ENCODE assay signal across 27 mouse cellular contexts in genomic region chr16:36621108-36621507, GRCm38 (mm10). TPM values are rescaled to one million over a fixed set of nuclear protein-coding genes. Genes with fewer than 3 reads are reported as not detected.
DNase-seq lines count a peak whose midpoint lies in the region; ATAC-seq and TF ChIP-seq lines count a peak whose summit lies in the region.
"Had no signal": no experiment of that assay in that cellular context is flagged by ENCODE, and none has a peak within 500 bp of the region (broad histone marks: within the 10 kb centered on the region; RNA-seq: fewer than 3 reads in every experiment).

No protein-coding gene starts in this region.

- TF ChIP-seq CTCF in stomach, postnatal 0 days (IDR thresholded peaks at IDR 0.05; ENCODE audit: low read depth) = no peak

- no peak overlapping the region for H3K4me3 ChIP-seq in stomach, postnatal 0 days (ENCODE audit: low read depth, low read length)
- H3K4me3 ChIP-seq: forebrain, embryonic 10.5 days; forebrain, embryonic 13.5 days; gastrocnemius, adult 2 months; heart, embryonic 13.5 days had no signal

- TF ChIP-seq EP300 in stomach, postnatal 0 days (optimal IDR thresholded peaks at IDR 0.05) = no peak

- no peak overlapping the region for H3K4me2 ChIP-seq in stomach, postnatal 0 days (replicated peaks; ENCODE audit: low read depth)
- H3K4me2 ChIP-seq: forebrain, embryonic 13.5 days; heart, embryonic 13.5 days; hindbrain, embryonic 14.5 days had no signal

- H3K4me1 ChIP-seq in stomach, postnatal 0 days (replicated peaks; ENCODE audit: control insufficient read depth, insufficient read depth) = no peaks in the 10 kb centered on the region
- H3K4me1 ChIP-seq: forebrain, embryonic 10.5 days; forebrain, embryonic 13.5 days; heart, embryonic 13.5 days had no signal

- H3K9ac ChIP-seq in stomach, postnatal 0 days (ENCODE audit: low read length) = no peak overlapping the region
- H3K9ac ChIP-seq: forebrain, embryonic 13.5 days; heart, embryonic 13.5 days; hindbrain, embryonic 14.5 days had no signal

- no peaks in the 10 kb centered on the region for H3K27me3 ChIP-seq in stomach, postnatal 0 days (ENCODE audit: control insufficient read depth, insufficient read depth, low read length)
- H3K27me3 ChIP-seq: forebrain, embryonic 13.5 days; heart, embryonic 13.5 days had no signal

- peak; percentile 50 for ATAC-seq in granulocyte monocyte progenitor cell, adult 5-6 weeks (replicated peaks; ENCODE audit: poor library complexity, severe bottlenecking)
- peak; percentile 60 for ATAC-seq in megakaryocyte, adult 5-6 weeks (ENCODE audit: poor library complexity, severe bottlenecking)
- no peak for ATAC-seq in stomach, postnatal 0 days (ENCODE audit: low FRiP score, low TSS enrichment)
- ATAC-seq: CD4-positive, CD25-positive, alpha-beta regulatory T cell, adult 4 months; forebrain, embryonic 13.5 days; hindbrain, postnatal 0 days; inflammation-experienced regulatory T-cells, adult 6 months; intestine, embryonic 16.5 days had no signal

- DNase-seq in heart, adult 11 months = peak; percentile 68
- no peak for DNase-seq in heart, adult 8-10 months (ENCODE audit: low spot score)
- peak; percentile 1 for DNase-seq in stomach, postnatal 0 days (ENCODE audit: low spot score)
- DNase-seq in testis, postnatal 14 days (ENCODE audit: low spot score) = no peak
- DNase-seq: adrenal gland, adult 2 months; adrenal gland, postnatal 14 days; cerebellum, adult 11-12 months; cerebellum, adult 8-10 months; cerebellum, postnatal 10 days; cerebellum, postnatal 36 days; gastrocnemius, adult 2 months; gastrocnemius, postnatal 14 days; heart, postnatal 14 days; heart, postnatal 4 days had no signal

- WGBS in stomach, postnatal 0 days = 86% methylated on average over 3 of the region's 3 CpGs

- H3K9me3 ChIP-seq in stomach, postnatal 0 days (ENCODE audit: control insufficient read depth, low read length) = no peaks in the 10 kb centered on the region
- H3K9me3 ChIP-seq: forebrain, embryonic 10.5 days; forebrain, embryonic 13.5 days; heart, embryonic 13.5 days had no signal

- no peaks in the 10 kb centered on the region for H3K36me3 ChIP-seq in stomach, postnatal 0 days (ENCODE audit: control insufficient read depth, insufficient read depth, low read length)
- H3K36me3 ChIP-seq: forebrain, embryonic 10.5 days; heart, embryonic 13.5 days had no signal

- H3K27ac ChIP-seq in stomach, postnatal 0 days (replicated peaks) = no peak overlapping the region
- H3K27ac ChIP-seq: forebrain, embryonic 10.5 days; forebrain, embryonic 13.5 days; gastrocnemius, adult 2 months; heart, embryonic 13.5 days; hindbrain, embryonic 14.5 days; hindbrain, postnatal 0 days had no signal

RNA-seq across cellular contexts. Expression of gene Cd86, which starts 44.8 kb away (rescaled TPM):
- total RNA-seq in heart, adult 8-10 months (2022) = 1 to 10 TPM in 2 of 4 experiments, under 1 TPM in 2; 0.47 to 1.3 (median 0.97) TPM
- not detected in 2 replicates for total RNA-seq in granulocyte monocyte progenitor cell, adult 5-6 weeks (2014; fragmentation: Nextera tagmentation)
- 0.52 and 3.5 TPM in 2 replicates for total RNA-seq in granulocyte monocyte progenitor cell, adult 5-6 weeks (2017)
- total RNA-seq in megakaryocyte, adult 5-6 weeks (2015) = 31.9 and 32.8 TPM in 2 replicates
- 28.1 and 39.5 TPM in 2 replicates for total RNA-seq in megakaryocyte, adult 5-6 weeks (2017)
- polyA plus RNA-seq in stomach, postnatal 0 days (2015; fragmentation: Nextera tagmentation; extraction: Ambion mirVana) = 1.5 and 2.0 TPM in 2 replicates
- total RNA-seq: MEL had no signal
- polyA plus RNA-seq: C2C12 had no signal

RNA-seq across cellular contexts. Expression of gene Casr, which starts 59.2 kb away (rescaled TPM):
- under 1 TPM in 2 of 4 experiments, not detected in 2; 0.16 to 0.54 TPM for total RNA-seq in heart, adult 8-10 months (2022)
- total RNA-seq in granulocyte monocyte progenitor cell, adult 5-6 weeks (2014; fragmentation: Nextera tagmentation) = not detected in 2 replicates
- total RNA-seq in granulocyte monocyte progenitor cell, adult 5-6 weeks (2017) = not detected in 2 replicates
- not detected in 2 replicates for total RNA-seq in megakaryocyte, adult 5-6 weeks (2015)
- total RNA-seq in megakaryocyte, adult 5-6 weeks (2017) = not detected in 2 replicates
- polyA plus RNA-seq in stomach, postnatal 0 days (2015; fragmentation: Nextera tagmentation; extraction: Ambion mirVana) = 0.10 TPM in 2 replicates
- total RNA-seq: adrenal gland, adult 2 months; adrenal gland, postnatal 14 days; heart, postnatal 14 days; MEL had no signal
- polyA plus RNA-seq: adrenal gland, adult 2 months; C2C12; CD4-positive, CD25-positive, alpha-beta regulatory T cell, adult 4 months; forebrain, embryonic 13.5 days; hindbrain, embryonic 11.5 days; inflammation-experienced regulatory T-cells, adult 6 months; intestine, embryonic 16.5 days had no signal

Comparison
In these comparisons a context has a peak if more than half of its experiments do, and no peak if none do; other contexts are left out.
1. DNase-seq: peak in heart, adult 11 months (single experiment) and stomach, postnatal 0 days (single experiment); none in heart, adult 8-10 months (single experiment) and testis, postnatal 14 days (single experiment).
2. RNA of gene Cd86, which starts 44.8 kb away (total RNA-seq): 28.1 to 39.5 TPM in megakaryocyte, adult 5-6 weeks; 0.52 to 3.5 TPM in granulocyte monocyte progenitor cell, adult 5-6 weeks and 0.47 to 1.3 TPM in heart, adult 8-10 months; every median in the first group is over 4 times any median in the second.